Mouse (Mus musculus) erythroblast, embryonic 14.5 days (primary cell): ENCODE measurements around the gene Hfe2.

ENCODE experiments used
- GATA1 ChIP-seq: IDR thresholded peaks from 2 replicates; pipeline ENCODE4 v1.6.1; 2012; ENCODE audit warnings: low read length, inconsistent platforms, mixed read lengths
- TAL1 ChIP-seq: IDR thresholded peaks from 3 replicates; pipeline ENCODE4 v1.6.1; 2012; ENCODE audit warnings: low read length, inconsistent platforms, mixed read lengths

DNA sequence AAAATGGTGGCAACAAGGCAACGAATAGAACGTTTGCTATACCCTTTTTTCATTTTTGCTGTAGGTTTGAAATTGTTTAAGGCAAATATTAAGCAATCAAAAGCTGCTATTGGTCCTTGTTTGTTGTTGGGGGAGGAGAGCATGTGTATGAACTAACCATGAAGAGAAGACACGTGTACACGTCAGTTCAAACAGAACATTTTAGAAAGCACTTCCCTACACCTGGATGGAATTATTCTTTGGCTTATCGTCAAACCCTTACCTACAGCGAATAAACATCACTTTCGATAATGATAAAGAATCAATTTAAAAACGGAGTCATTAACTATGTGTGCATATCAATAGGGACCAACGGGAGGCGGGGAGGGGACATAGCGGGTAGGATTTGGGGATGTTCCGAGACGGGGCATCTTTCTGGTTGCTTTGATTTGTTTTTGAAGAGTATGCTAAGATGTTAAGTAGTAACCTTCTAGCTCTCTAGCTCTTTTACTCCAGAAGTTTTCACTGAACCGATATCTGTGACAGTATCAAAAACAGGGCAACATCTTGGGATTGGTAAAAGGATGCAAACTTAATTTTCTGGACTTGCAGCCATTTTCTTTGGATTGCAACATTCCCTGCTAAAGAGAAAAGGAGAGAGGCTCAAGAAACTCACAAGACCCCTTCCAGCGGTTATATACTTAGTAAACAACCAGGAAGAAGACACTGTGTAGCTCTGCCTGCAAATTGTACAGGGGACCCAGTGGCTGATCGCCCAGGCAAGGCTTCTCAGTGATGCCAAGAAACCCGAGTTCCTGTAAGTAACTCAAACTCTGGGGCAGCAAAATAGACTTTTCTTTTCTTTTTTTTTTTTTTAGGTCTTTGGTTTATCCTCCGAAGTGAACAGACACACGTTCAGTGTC is 22.5 kb upstream of the Hfe2 start:
- no peak for TF ChIP-seq GATA1
- no peak for TF ChIP-seq TAL1
